Mouse (Mus musculus) testis, adult 2 months (tissue): Measurements from ENCODE around the gene Abhd17a. TPM values are rescaled to one million over a fixed set of nuclear protein-coding genes. Genes with fewer than 3 reads are reported as not detected.

Experiments
- H3K27ac ChIP-seq: fragments of 200-500 bp; 2 replicates; pipeline ENCODE4 v1.5.1; 2012; ENCODE audit warnings: low read depth, low read length; ENCODE audit not compliant: control insufficient read depth, insufficient read depth
- H3K27me3 ChIP-seq: fragments of 200-500 bp; 2 replicates; pipeline ENCODE4 v1.6.1; 2012; ENCODE audit warnings: mild to moderate bottlenecking, low read length, moderate library complexity; ENCODE audit not compliant: control insufficient read depth, insufficient read depth
- H3K36me3 ChIP-seq: fragments of 200-500 bp; 2 replicates; pipeline ENCODE4 v1.6.1; 2012; ENCODE audit warnings: mild to moderate bottlenecking, low read length; ENCODE audit not compliant: control insufficient read depth, insufficient read depth
- H3K4me1 ChIP-seq: fragments of 200-500 bp; 2 replicates; pipeline ENCODE4 v1.6.1; 2012; ENCODE audit warnings: low read length; ENCODE audit not compliant: control insufficient read depth, insufficient read depth
- H3K4me3 ChIP-seq: fragments of 200-500 bp; 2 replicates; pipeline ENCODE4 v1.5.1; 2012; ENCODE audit warnings: low read depth, mild to moderate bottlenecking, low read length, moderate library complexity, mixed read lengths; ENCODE audit not compliant: control insufficient read depth
- CTCF ChIP-seq: fragments of 200-500 bp; IDR thresholded peaks from 2 replicates; pipeline ENCODE4 v1.5.1; 2012; ENCODE audit warnings: low read depth, mild to moderate bottlenecking, inconsistent platforms, low read length, moderate library complexity; ENCODE audit not compliant: control insufficient read depth, insufficient read depth, insufficient replicate concordance
- POLR2A ChIP-seq: fragments of 200-500 bp; IDR thresholded peaks from 2 replicates; pipeline ENCODE4 v1.6.1; 2012; ENCODE audit warnings: low read depth, mild to moderate bottlenecking, inconsistent platforms, low read length, moderate library complexity; ENCODE audit not compliant: control insufficient read depth
- polyA plus RNA-seq: library from polyadenylated mRNA; depleted of rRNA; stranded (reverse); fragments of >200 nt; gene quantifications from 2 replicates; pipeline ENCODE4 v1.2.3, GENCODE M21; 2012; rRNA removed

The Abhd17a gene
- 246 and 291 TPM in 2 replicates for polyA plus RNA-seq

DNA sequence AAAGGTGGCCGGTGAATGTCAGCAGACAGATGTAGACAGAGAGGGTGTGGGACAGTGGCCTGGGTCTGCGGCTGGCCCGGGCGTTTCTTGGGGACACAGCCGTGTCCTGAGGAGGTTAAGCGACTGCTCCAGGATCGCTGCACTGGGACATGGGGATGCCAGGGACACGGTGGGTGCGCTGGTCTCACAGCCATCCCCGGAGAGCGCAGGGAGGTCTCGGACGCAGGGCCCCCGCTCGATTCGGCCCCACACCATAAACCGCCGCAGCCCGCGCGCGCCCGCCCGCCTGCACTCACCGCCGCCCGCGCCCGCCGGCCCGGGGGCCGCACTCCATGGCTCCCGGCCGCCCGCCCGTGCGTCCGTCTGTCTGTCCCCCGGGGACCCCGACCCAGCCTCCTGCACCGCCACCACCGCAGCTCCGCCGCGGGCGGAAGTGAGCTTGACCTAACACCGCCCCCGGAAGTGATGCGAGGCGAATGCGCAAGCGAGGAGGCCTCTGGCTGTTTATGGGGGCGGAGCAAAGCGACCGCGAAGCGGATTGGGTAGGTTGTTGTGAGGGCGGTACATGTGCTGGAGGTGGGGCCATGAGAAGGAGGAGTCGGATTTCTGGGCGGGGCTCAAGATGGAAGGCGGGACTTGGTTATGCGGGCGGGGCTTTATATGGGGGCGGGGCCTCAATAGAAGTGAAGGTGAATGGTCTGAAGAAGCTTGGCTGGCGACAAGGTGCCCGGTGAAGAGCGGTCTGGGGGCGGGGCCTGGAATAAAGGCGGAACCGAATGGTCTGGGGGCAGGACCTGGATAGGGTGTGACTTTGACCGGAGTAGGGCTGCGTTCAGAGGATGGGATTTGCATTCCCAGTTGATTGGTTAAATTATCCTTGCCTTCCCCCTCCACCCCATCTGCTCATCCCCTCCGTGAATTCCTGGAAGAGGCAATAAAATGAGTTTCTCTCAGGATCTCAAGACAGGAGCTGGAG lies at the start of gene Abhd17a:
Gene Abhd17a, minus strand, starts transcription at position 463 of the 976 bp plus-strand sequence.
- TF ChIP-seq CTCF (no peak), POLR2A (peak; percentile 92)
- H3K4me3 ChIP-seq = peak within 1 kb of the TSS; percentile 93
- peaks cover 25% of the 10 kb centered on the region for H3K4me1 ChIP-seq
- no peaks in the 10 kb centered on the region for H3K27me3 ChIP-seq
- H3K27ac ChIP-seq = peak within 1 kb of the TSS; percentile 83
- no peaks in the 10 kb centered on the region for H3K36me3 ChIP-seq

DNA sequence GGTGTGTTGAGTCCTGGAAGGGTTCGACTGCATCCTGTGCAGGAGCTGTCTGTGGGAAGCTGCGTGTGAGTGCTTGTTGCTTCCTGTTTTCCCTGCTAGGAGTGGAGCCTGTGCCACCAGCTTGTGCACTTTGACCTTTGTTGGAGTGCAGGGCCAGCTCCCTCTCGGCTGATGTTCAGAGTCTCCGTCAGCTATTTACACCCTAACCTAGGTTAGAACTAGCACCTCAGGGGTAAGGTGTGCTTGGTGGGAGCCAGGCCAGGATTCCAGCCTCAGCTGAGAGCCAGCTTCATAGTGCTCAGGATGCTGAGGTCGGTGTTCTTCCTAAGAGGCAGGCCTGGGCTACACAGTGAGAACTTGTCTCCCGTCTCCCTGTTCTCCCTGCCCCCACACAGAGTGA lies 45.2 kb upstream of the Abhd17a start:
- TF ChIP-seq POLR2A = no peak
- TF ChIP-seq CTCF = no peak
- Histone ChIP-seq H3K4me3 (no peak overlapping the region), H3K27me3 (no peaks in the 10 kb centered on the region), H3K36me3 (no peaks in the 10 kb centered on the region), H3K4me1 (no peaks in the 10 kb centered on the region; the same call in 1 of the 2 replicates), H3K27ac (no peak overlapping the region)

DNA sequence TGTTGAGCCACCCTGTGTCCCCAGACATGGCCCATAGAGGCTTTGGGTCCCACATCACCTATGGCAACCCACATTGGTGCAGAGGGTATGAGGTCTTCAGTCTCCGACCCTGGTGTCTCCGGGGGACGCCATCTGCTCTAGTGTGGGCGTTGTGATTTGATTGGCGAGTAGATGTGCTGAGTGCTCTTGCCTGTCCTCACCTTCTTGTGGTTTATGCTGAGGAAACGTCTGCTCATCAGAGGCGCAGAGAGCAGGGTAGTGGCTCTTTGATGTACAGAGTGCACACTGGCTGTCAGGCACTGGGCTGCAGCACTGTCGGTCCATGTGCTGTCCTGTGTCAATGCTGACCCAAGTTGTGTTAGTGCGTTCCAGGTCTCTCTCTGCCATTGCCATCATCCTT lies 38.8 kb upstream of the Abhd17a start:
- peak overlapping the region; percentile 62 for H3K4me3 ChIP-seq
- H3K27me3 ChIP-seq = no peaks in the 10 kb centered on the region
- H3K4me1 ChIP-seq = peaks cover 3% of the 10 kb centered on the region
- H3K36me3 ChIP-seq = no peaks in the 10 kb centered on the region
- TF ChIP-seq CTCF (no peak), POLR2A (no peak)
- peak overlapping the region; percentile 71 for H3K27ac ChIP-seq

DNA sequence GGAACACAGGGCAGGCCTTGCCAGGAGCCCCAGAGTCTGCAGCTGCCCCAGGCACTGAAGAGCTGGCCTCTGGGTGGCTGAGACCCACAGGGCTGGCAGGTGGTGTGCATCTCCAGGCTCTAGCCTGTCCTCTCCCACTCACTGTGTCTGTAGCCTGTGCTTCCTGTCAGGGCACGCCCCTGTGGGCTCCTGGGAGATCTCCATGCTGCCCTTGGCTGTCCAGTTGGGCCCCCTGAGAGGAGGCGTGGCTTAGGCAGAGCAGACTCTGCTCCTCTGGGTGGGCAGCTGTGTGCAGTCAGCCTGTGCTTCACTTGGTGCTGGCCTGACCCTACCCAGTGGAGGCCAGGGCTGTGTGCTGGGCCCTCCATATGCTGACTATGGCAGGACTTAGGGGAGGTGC lies 37.5 kb upstream of the Abhd17a start:
- H3K27me3 ChIP-seq = no peaks in the 10 kb centered on the region
- no peak for TF ChIP-seq CTCF
- no peak for TF ChIP-seq POLR2A
- H3K4me3 ChIP-seq = peak overlapping the region; percentile 62
- no peaks in the 10 kb centered on the region for H3K36me3 ChIP-seq
- peak overlapping the region; percentile 41; the same call in 1 of the 2 replicates for H3K27ac ChIP-seq
- H3K4me1 ChIP-seq = peaks cover 14% of the 10 kb centered on the region

DNA sequence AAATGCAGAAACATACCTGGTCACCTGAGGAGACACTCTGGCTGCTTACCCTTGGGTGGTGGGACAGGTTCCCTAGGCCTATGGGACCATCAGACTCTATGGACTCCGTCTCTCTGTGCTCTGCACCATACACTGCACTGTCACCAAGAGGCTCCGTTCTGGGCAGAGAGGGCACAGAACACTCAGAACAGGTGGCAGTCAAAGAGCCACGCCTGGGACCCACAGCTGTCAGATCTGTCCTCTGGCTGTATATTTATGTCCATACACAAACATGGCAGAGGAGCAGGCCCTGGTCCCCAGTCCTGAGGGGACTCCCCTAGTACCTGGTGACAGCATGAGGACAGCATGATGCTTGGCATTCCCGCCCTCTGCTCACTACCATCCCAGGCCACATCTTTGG lies 35.6 kb upstream of the Abhd17a start:
- Histone ChIP-seq H3K27ac (no peak overlapping the region), H3K4me3 (peak overlapping the region; percentile 97), H3K4me1 (peaks cover 16% of the 10 kb centered on the region), H3K36me3 (no peaks in the 10 kb centered on the region), H3K27me3 (no peaks in the 10 kb centered on the region)
- TF ChIP-seq POLR2A (no peak), CTCF (no peak)

DNA sequence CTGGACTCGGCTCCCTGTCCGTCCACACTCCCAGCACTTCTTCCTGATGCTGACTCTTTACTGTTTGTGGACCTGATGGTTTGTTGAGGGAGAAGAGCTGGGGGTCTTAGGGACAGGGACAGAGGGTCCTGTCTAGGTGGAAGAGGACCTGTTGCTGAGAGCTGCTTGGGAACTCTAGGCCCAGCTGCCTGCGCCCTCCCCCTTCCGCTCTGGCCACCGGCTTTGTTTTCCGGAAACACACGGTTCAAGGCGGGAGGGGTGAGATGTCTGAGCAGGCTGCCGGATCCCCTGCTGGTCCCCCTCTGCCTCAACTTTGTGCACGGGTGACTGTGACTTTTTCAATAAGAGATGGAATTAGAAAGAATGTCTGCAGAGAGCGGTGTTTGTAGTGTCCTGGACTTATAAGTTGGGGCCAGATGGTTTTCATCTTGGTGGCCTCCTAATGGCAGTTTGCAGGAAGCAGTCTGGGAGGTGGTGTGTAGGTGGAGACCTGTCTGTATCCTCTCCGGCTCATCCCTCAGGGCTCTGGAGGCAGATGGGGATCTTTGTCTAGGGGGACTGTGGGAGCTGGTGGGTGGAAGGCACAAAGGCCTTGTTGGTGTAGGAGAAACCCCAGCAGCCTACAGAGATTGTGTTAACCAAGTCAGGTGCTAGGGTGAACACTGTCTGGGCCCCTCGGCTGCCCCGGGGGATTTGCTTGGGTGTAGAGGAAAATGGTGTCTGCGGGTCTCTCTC lies 33.5 kb upstream of the Abhd17a start:
- TF ChIP-seq POLR2A = no peak
- no peak for TF ChIP-seq CTCF
- peak overlapping the region; percentile 97 for H3K4me3 ChIP-seq
- H3K27me3 ChIP-seq = no peaks in the 10 kb centered on the region
- no peaks in the 10 kb centered on the region for H3K36me3 ChIP-seq
- H3K4me1 ChIP-seq = peaks cover 16% of the 10 kb centered on the region
- peak overlapping the region; percentile 99 for H3K27ac ChIP-seq
